Mouse (Mus musculus): Measurements from ENCODE around the gene Fcor.

Gene Fcor

DNA sequence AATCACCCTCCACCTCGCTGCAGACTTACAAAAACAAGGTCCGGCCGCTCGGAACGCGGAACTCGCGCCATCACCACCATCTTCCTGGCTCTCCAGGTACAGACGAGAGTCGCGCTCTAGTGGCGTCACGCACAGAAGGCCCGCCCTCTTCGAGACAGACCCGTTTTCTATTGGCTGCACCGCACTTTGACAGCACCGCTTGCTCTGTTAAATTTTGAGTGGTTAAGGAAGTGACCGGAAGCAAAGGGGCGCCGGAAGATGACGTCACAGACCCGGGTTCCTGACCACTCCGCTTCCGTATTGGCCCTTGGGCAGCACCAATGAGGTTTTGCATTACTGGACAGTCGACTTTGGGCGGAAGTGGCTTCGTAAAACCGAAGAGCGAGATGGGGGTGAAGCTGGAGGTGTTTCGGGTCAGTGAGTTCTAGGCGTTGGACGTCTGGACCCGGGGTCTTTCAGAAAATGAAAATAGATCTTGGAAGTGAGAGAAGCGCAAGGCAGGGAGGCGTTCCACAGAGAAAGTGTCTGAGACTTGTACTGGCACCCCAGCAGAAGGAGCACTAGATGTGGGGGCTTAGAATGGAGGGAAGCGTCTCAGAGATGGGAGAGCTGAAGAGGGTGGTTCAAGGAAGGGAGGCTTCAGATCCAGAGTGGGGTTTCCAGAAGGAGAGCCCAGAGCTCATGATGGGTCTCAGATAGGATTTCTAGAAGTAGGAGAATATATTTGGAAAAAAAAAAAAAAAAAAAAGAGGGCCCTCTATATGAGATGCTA lies 50.8 kb downstream of the Fcor start, which contains the start of the genes Xab2 and Pet100:
Gene Xab2, minus strand, starts transcription at position 118 of the 772 bp plus-strand sequence.
Gene Pet100, plus strand, starts transcription at position 350 of the 772 bp plus-strand sequence.
- peak; percentile 98 to 99 for DNase-seq (ENCODE audit: low spot score in 2 of 2)
